Mouse (Mus musculus) heart, postnatal 4 days (tissue): ENCODE results near the gene Sox6. TPM values are rescaled to one million over a fixed set of nuclear protein-coding genes. Genes with fewer than 3 reads are reported as not detected.
A peak's percentile ranks its signal among the peaks of the same experiment; 100 is the strongest.

Source experiments
- DNase-seq: peaks from one replicate; pipeline ENCODE4 v3.0.0; 2021
- total RNA-seq, 2 experiments: library from RNA; stranded (reverse); gene quantifications; 2 replicates each; pipeline ENCODE4 v1.2.3; 2021

Gene Sox6
- total RNA-seq, 2 experiments from 2014 or later: 33.5 to 46.9 TPM

DNA sequence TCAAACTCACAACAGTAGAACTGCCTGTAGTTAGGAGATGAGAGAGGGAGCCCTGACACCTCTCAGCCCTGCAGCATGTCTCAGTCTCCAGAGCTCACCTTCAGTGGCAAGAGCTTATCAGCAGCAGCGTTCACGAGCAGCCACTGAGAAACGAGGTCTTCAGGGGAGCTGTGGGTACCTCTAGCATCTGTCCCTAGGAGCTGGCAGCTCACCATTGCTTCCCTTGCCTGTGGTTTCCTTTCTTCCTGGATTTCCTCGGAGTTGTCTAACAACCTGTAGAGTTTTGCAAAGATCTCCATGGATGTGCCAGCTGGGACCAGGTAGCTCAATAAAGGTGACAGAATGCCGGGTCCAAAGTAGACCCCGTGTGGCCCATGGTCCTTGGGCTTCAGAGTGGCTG, 563.4 kb downstream of the Sox6 start:
- no peak for DNase-seq

DNA sequence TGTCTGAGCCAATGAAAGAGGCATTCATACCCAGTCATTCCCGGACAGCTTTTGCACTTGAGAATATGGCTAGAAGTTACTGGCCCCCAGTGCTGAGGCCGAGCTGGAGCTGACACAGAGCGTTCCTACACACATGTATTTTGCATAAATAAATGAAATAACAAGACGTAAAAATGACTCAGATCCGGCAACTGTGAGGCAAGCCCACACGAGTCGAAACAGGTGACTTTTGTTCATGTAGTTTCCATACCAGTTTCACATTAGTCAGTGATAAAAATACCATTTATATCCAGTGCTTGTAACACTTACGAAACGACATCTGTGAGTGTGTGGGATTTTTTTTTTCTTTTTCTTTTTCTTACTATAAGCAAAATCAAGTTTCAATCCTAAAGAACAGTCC, 564.5 kb downstream of the Sox6 start:
- DNase-seq: no peak

GRCm38 (mm10) chr7:115472850-115473249, 565.7 kb downstream of the Sox6 start:
- peak; percentile 48 for DNase-seq

DNA sequence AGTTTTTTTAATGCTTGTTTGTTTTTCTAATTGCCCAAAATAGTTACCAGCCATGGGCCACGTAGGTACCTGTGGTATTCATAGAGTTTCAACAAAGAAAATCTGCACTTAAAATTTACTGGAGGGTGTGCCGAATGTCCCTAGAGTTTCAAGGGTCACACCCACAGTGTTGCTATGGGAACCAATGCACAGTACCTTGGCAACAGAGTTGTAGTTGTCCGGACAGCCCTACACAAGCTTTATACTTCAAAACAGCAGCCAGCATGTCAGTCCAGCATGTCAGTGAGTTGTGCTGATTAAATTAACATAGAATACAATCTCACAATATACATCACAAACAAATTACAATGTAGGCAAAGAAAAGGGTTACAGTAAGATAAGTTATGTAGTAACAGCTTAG, 567.1 kb downstream of the Sox6 start:
- DNase-seq: no peak

DNA sequence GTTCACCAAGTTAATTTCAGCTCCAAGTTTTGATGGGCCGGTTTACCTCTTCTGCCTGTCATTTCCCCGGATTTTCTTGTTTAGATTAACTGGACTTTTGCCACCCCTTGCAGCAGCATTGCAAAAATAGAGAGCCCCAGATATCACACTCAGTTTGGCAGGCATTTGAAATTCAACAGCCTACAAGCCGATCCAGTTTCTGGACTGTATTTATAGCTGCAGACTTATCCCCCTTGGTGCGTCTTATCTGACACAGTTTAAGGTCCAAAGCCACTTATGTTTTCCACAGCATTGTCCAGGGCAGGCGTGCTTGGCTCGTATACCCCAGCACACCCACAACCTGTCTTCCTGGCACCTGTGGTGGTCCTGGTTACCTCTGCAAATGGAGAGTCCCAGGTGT, 571.8 kb downstream of the Sox6 start:
- DNase-seq: peak; percentile 53

GRCm38 (mm10) chr7:115463367-115463766, 575.2 kb downstream of the Sox6 start:
- DNase-seq: no peak

DNA sequence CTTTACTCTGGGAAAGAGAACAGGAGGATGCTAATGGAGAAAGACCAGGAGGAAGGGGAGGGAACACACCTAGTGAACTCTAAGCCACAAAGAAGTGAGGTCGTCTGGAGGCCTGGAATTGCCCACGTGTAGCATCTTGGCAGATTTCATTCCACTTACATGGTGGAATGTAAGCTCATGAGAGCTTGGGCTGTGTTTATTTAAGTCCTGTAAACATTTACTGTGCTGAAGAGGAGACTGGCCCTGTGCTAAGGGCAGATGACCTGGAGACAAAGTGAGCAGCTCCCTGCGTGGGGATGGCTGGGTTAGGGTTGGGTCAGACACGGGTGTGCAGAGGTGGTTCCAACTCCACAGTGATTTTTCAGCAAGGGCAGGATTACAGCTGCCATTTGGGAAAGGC, 576.3 kb downstream of the Sox6 start:
- no peak for DNase-seq

DNA sequence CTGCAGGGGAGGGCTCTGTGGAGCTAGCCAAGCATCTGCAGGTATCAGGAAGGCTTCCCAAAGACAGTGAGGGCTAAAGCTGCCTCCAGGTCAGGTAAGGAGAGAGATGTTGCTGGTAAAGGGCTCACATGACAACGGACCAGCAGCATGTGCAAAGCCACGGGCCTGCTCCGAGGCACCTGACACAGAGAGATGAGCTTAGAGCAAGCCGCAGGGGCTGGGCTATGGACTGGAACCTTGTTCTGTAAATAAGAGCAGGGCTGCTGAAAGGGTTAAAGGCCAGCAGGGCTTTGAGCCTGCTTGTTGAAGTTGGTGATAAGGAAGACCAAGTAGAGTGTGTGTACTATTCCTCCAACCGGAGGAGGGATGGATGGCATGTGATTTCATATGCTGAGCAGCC, 583.6 kb downstream of the Sox6 start:
- DNase-seq: no peak

DNA sequence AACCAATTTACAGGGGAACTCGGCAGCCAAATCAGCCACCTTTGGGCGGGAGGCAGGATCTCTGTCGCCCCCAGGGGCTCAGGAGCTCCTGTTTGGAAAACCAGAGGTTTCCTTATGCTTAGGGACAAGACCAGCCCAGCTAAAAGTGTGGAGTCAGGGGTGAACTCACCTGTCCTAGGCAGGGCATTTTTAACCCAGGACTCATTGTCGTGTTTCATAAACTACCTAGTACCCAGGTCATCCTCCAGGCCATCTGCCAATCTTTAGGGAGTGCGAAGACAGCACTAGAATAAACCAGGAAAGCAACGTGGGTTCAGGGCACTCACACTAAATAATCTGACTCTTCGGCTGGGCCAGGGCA, 584.9 kb downstream of the Sox6 start:
- DNase-seq: no peak

DNA sequence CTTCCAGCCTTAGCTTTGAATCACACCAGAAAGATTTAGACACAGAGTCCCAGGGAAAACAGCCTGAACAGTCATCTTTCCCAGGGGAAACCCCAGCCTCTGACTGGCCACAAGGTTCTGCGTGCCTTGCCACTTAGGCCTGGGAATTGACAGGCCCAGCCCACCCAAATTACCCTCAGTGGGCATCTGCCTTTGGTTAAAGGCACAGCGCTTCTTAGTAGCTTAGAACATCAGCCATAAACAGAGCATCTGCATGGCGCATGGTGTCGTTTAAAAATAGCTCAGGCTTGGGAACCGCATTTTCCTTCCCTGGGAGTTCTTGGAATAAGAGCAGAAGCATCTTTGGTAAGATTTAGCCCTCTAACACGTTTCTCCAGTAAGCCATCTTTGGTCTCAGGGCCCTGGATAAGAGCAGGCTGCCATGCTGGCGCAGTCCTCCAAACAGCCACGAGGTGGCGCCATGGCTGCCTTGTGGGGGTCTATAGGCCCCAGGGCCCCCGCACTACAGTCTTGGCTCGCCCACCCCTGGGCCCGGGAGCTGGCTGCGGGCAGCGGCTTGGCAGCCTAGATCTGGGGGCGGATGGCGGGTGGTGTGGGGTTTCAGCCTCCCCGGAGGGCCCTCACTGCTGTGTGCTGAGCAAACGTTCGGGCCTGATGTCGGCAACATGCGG, 585.4 kb downstream of the Sox6 start:
- DNase-seq: peak; percentile 76

DNA sequence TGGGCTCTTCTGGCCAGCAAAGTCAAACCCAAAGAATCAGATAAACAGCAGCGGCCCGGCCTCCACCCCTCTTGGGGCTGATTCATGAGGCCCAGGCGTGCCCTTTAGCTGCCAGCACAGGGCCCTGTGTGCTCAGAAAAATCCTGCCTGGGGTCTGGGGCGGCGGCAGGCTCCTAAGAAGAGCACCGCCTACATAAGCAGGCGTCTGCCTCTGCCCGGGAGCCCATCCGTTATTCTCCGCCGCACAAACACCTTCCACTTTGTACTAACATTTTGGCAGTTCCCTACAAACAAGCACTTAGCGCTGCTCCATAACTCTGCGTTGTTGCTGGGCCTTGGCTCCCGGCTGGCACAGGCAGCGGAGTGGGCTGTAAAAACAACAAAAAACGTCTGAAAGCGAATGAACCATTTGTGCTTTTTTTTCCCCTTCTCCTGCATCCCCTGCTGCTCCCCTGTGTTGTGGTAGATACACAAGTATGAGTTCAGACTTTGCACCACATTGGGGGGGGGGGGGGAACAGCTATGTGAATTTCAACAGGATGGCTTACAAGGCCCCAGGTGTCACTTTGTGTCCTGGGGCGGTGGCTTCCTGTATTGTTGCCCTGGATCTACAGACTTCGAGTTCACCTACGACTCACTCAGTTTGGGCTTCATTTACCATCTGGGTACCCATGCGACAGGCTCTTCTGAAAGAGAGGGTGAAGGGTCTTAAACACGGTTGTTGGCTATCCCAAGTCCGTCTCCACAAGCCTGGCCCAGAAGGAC, 588.0 kb downstream of the Sox6 start:
- no peak for DNase-seq

- no peak for DNase-seq
Measured at GRCm38 (mm10) chr7:115448403-115449025, 590.1 kb downstream of the Sox6 start.

DNA sequence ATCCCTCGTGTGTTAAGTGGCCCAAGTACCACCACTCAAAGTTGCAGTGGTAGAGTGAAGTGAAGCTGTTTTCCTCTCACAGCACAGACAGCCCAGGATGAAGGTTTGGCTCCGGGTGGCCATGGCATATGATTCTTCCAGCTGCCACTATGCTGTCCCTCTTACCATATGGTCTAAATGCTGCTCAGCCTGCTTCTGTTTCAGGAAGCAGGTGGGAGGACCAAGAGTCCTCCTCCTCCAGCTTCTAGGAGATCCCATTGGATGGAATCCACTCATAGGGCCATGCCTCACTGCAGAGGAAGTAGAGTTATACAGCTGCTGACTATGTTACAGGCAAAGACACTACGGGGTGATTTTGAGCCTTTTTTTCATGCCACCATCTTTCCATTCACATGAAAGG, 591.5 kb downstream of the Sox6 start:
- no peak for DNase-seq

- DNase-seq: no peak
Measured at GRCm38 (mm10) chr7:115446481-115447016, 592.0 kb downstream of the Sox6 start.

- DNase-seq: no peak
Measured at GRCm38 (mm10) chr7:115426161-115426982, 612.2 kb downstream of the Sox6 start.

DNA sequence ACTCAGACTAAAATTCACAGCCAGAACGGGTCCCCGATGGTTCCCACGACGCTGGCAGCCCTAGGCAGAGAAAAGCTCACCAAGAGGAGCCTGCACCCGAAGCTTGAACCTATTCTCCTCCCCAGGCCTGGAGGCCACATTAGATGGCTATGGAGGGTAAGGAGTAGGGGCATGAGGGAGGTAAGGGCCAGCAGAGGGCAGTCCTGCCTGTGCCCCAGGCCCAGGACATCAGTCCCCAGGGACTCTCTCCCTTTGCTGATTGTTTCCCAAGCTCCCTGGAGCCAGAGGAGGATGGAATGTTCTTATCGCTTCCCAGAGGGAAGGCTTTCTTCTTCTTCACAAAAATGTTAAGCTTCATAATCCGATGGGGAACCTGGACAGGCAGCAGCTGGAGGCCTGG, 615.8 kb downstream of the Sox6 start:
- DNase-seq: peak; percentile 17

- no peak for DNase-seq
Measured at GRCm38 (mm10) chr7:115420960-115421359, 617.6 kb downstream of the Sox6 start.

Other genes with a start within 250 kb of the Sox6 start
- 10 to 100 TPM; 80.6 to 84.0 TPM for gene 1110004F10Rik, start 601 bp upstream of the Sox6 start, total RNA-seq
- 1 to 10 TPM; 1.3 to 2.1 TPM for gene Gm4353, start 45.8 kb upstream of the Sox6 start, total RNA-seq